Mouse (Mus musculus): ENCODE data around the gene Dmgdh. TPM values are rescaled to one million over a fixed set of nuclear protein-coding genes. Genes with fewer than 3 reads are reported as not detected.

The Dmgdh gene
- polyA plus RNA-seq, 1 experiment: 0.17 TPM

DNA sequence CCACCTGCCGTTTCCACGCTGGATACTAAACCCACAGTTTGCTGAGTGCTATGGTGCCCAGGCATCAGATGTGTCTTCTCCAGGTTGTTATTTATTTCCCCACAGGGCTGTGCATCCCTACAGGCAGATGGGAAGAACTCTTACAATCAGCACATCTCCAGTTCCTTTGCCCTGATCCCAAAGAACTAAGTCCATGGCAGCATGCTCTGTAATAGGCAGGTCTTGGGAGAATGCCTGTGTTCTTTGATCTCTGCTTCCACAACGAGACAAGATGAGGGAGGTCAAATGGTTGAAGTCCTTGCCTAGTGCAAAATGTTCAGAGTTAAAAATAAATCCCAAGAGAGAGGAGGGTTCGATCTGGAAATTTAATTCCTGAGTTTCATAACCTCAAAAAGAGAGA is 34.6 kb upstream of the Dmgdh start:
- no peak for TF ChIP-seq POLR2A (IDR thresholded peaks at IDR 0.05; ENCODE audit: control insufficient read depth, low read depth, low read length)
- TF ChIP-seq CTCF (IDR thresholded peaks at IDR 0.05; ENCODE audit: control insufficient read depth, insufficient read depth, insufficient replicate concordance, low read depth, low read length): no peak
- H3K27me3 ChIP-seq (ENCODE audit: control insufficient read depth, insufficient read depth, low read length): no peaks in the 10 kb centered on the region
- H3K4me3 ChIP-seq (ENCODE audit: control insufficient read depth, low read depth, low read length): no peak overlapping the region
- H3K27ac ChIP-seq (ENCODE audit: control insufficient read depth, insufficient read depth, low read depth, low read length): no peak overlapping the region
- no peaks in the 10 kb centered on the region for H3K36me3 ChIP-seq (ENCODE audit: control insufficient read depth, insufficient read depth, low read length)
- H3K4me1 ChIP-seq (ENCODE audit: control insufficient read depth, insufficient read depth, low read length): peaks cover 5% of the 10 kb centered on the region; the same call in 1 of the 2 replicates

DNA sequence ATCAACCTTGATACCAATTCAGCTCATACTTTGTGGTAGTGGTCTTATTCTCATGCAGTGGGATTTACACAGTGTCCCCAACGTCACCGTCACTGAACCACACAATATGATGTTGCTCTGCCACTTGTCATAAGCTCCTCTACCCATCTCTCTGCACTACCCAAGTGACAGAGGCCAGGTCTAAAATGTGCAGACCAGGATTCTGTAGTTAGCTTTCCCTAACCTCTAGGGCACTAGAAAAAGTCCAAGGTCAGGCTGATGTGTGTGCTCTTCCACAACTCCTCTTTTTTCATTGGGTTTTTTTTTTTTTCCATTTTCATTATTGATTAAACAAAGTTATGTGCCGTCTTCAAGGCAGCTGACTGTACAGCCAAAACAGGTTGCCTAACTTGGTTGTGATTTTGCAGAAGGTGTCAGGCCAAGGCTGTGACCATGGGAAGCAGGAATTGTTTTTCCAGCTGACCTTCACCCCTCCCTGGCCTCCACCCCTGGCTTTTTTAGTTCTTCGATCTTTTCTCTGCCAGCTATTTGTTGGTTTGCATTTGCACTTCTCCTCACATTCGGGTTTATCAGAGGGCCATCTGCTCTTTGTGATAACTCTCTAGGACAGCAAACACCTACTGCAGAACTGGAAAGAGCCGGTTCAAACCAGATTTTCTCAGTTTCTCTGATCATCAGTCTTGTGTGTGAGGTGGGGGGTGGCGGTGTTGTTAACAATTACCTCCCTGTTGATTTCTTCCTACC is 25.7 kb upstream of the Dmgdh start:
- H3K36me3 ChIP-seq (ENCODE audit: control insufficient read depth, insufficient read depth, low read length): no peaks in the 10 kb centered on the region
- no peak for TF ChIP-seq POLR2A (IDR thresholded peaks at IDR 0.05; ENCODE audit: control insufficient read depth, low read depth, low read length)
- no peak for TF ChIP-seq CTCF (IDR thresholded peaks at IDR 0.05; ENCODE audit: control insufficient read depth, insufficient read depth, insufficient replicate concordance, low read depth, low read length)
- H3K4me1 ChIP-seq (ENCODE audit: control insufficient read depth, insufficient read depth, low read length): no peaks in the 10 kb centered on the region
- H3K27me3 ChIP-seq (ENCODE audit: control insufficient read depth, insufficient read depth, low read length): no peaks in the 10 kb centered on the region
- peak overlapping the region; percentile 63; the same call in 1 of the 2 replicates for H3K27ac ChIP-seq (ENCODE audit: control insufficient read depth, insufficient read depth, low read depth, low read length)
- no peak overlapping the region for H3K4me3 ChIP-seq (ENCODE audit: control insufficient read depth, low read depth, low read length)

DNA sequence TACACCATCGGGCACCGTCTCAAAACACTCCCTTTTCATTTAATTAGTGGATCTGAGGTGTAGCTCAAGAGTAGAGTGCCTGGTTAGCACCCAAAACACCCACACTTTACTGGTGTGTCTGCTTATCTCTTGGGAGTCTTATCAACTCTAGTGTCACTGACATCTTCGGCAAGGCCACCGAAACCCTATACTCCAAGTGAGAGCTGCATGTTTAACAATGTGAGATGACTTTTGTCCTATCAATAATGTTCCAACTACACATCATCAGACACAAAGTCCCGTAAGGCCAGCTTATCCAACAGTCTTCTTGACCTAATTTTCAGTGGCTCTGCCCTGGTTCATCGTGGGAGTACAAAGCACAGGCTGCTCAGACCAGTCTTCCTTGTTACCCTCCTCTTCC is 20.9 kb upstream of the Dmgdh start:
- Histone ChIP-seq H3K27ac (ENCODE audit: control insufficient read depth, insufficient read depth, low read depth, low read length) (no peak overlapping the region), H3K36me3 (ENCODE audit: control insufficient read depth, insufficient read depth, low read length) (no peaks in the 10 kb centered on the region), H3K4me3 (ENCODE audit: control insufficient read depth, low read depth, low read length) (no peak overlapping the region), H3K27me3 (ENCODE audit: control insufficient read depth, insufficient read depth, low read length) (no peaks in the 10 kb centered on the region), H3K4me1 (ENCODE audit: control insufficient read depth, insufficient read depth, low read length) (peaks cover 4% of the 10 kb centered on the region)
- no peak for TF ChIP-seq POLR2A (IDR thresholded peaks at IDR 0.05; ENCODE audit: control insufficient read depth, low read depth, low read length)
- no peak for TF ChIP-seq CTCF (IDR thresholded peaks at IDR 0.05; ENCODE audit: control insufficient read depth, insufficient read depth, insufficient replicate concordance, low read depth, low read length)

DNA sequence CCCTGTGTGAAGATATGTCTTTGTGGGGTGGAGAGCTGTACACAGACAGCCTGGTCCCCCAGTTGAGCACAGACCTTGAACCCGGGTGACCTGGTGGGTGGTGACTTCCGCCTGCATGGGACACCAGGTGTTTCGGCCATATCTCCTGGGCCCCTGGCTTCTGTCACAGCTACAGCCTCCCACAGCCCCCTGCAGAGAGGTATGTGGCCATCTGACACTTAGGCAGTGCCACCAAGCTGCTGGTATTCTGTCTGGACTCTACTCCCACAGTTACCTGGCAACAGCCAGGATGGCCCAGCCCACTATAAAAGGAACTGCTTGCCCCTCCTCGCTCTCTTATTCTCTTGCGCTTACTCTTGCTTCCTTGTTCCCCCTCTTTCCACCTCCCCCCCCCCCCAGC is 16.3 kb upstream of the Dmgdh start:
- H3K4me1 ChIP-seq (ENCODE audit: control insufficient read depth, insufficient read depth, low read length): peaks cover 8% of the 10 kb centered on the region
- no peak overlapping the region for H3K27ac ChIP-seq (ENCODE audit: control insufficient read depth, insufficient read depth, low read depth, low read length)
- H3K27me3 ChIP-seq (ENCODE audit: control insufficient read depth, insufficient read depth, low read length): no peaks in the 10 kb centered on the region
- no peak overlapping the region for H3K4me3 ChIP-seq (ENCODE audit: control insufficient read depth, low read depth, low read length)
- H3K36me3 ChIP-seq (ENCODE audit: control insufficient read depth, insufficient read depth, low read length): no peaks in the 10 kb centered on the region
- TF ChIP-seq CTCF (IDR thresholded peaks at IDR 0.05; ENCODE audit: control insufficient read depth, insufficient read depth, insufficient replicate concordance, low read depth, low read length) (no peak), POLR2A (IDR thresholded peaks at IDR 0.05; ENCODE audit: control insufficient read depth, low read depth, low read length) (no peak)

DNA sequence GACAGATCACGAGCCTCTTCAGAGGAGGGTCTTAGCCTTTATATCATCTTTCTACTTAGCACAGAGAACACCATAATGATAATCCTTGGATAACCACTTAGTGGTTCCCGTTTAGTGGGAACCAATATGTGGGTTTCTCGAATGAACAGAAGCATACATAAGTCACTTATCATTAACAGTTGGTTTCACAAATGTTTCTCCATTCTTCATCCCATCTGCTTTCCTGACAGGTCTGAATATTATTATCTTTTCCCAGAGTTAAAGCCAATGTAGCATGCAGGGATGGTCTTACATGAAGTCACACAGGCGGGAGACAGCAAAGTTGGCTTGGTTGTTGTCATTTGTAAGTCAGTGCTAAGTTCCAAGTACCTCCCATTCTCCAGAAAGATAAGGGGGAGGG is 6.6 kb upstream of the Dmgdh start:
- TF ChIP-seq POLR2A (IDR thresholded peaks at IDR 0.05; ENCODE audit: control insufficient read depth, low read depth, low read length) (no peak), CTCF (IDR thresholded peaks at IDR 0.05; ENCODE audit: control insufficient read depth, insufficient read depth, insufficient replicate concordance, low read depth, low read length) (no peak)
- Histone ChIP-seq H3K27ac (ENCODE audit: control insufficient read depth, insufficient read depth, low read depth, low read length) (no peak overlapping the region), H3K27me3 (ENCODE audit: control insufficient read depth, insufficient read depth, low read length) (no peaks in the 10 kb centered on the region), H3K4me3 (ENCODE audit: control insufficient read depth, low read depth, low read length) (no peak overlapping the region), H3K36me3 (ENCODE audit: control insufficient read depth, insufficient read depth, low read length) (no peaks in the 10 kb centered on the region), H3K4me1 (ENCODE audit: control insufficient read depth, insufficient read depth, low read length) (no peaks in the 10 kb centered on the region)

DNA sequence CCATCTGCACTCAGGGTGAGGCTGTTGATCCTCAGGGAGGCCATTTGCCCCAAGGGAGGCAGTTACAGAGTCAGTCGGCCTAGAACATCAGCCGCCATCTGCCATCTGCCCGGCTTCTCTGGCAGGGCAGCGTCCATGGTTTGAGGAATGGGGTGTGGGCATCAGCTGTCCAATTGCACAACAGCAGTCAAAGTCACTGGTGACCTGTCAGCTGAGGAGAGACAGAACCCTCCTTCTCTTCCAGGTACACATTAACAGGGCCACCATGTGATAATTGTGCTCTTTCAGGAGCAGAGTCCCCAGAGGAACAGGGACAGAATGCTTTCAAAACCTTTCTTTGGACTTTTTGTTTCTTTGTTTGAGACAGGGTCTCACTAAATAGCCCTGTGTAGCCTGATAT is 1.9 kb upstream of the Dmgdh start:
- Histone ChIP-seq H3K36me3 (ENCODE audit: control insufficient read depth, insufficient read depth, low read length) (no peaks in the 10 kb centered on the region), H3K4me1 (ENCODE audit: control insufficient read depth, insufficient read depth, low read length) (peaks cover 6% of the 10 kb centered on the region; the same call in 1 of the 2 replicates), H3K4me3 (ENCODE audit: control insufficient read depth, low read depth, low read length) (no peak overlapping the region), H3K27ac (ENCODE audit: control insufficient read depth, insufficient read depth, low read depth, low read length) (no peak overlapping the region), H3K27me3 (ENCODE audit: control insufficient read depth, insufficient read depth, low read length) (no peaks in the 10 kb centered on the region)
- TF ChIP-seq POLR2A (IDR thresholded peaks at IDR 0.05; ENCODE audit: control insufficient read depth, low read depth, low read length) (no peak), CTCF (IDR thresholded peaks at IDR 0.05; ENCODE audit: control insufficient read depth, insufficient read depth, insufficient replicate concordance, low read depth, low read length) (no peak)

DNA sequence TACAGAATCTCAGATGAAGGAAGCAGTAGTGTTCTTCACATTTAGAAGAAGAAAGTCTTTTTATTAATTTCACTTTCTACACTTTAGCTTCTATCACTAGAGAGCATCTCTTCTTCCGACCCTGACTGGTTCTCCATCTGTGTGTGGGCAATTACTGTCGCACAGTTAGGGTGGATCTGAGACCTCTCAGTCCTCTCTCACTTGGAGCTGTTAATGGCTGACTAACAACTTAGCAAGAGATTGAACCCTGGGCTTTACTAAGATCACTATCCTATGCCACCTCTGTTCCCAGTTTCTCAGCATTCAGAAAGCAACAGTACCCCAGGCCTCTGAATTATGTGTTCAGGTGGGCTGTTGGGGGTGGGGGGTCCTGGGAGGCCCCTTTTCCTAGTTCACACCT is 937 bp upstream of the Dmgdh start:
- H3K4me3 ChIP-seq (ENCODE audit: control insufficient read depth, low read depth, low read length): no peak overlapping the region
- no peak for TF ChIP-seq POLR2A (IDR thresholded peaks at IDR 0.05; ENCODE audit: control insufficient read depth, low read depth, low read length)
- no peak for TF ChIP-seq CTCF (IDR thresholded peaks at IDR 0.05; ENCODE audit: control insufficient read depth, insufficient read depth, insufficient replicate concordance, low read depth, low read length)
- H3K4me1 ChIP-seq (ENCODE audit: control insufficient read depth, insufficient read depth, low read length): peaks cover 6% of the 10 kb centered on the region; the same call in 1 of the 2 replicates
- no peak overlapping the region for H3K27ac ChIP-seq (ENCODE audit: control insufficient read depth, insufficient read depth, low read depth, low read length)
- no peaks in the 10 kb centered on the region for H3K36me3 ChIP-seq (ENCODE audit: control insufficient read depth, insufficient read depth, low read length)
- no peaks in the 10 kb centered on the region for H3K27me3 ChIP-seq (ENCODE audit: control insufficient read depth, insufficient read depth, low read length)

Data from testis, adult 2 months (tissue).